ENCODE assay signal across 28 mouse cellular contexts in genomic region chr17:15204524-15204923, GRCm38 (mm10).
DNase-seq lines count a peak whose midpoint lies in the region; ATAC-seq and TF ChIP-seq lines count a peak whose summit lies in the region.
"Had no signal": no experiment of that assay in that cellular context is flagged by ENCODE, and none has a peak within 500 bp of the region (broad histone marks: within the 10 kb centered on the region; RNA-seq: fewer than 3 reads in every experiment).

No protein-coding gene starts in this region.

- intact Hi-C loops in heart, postnatal 14 days (cut with DNase I), result no loop called here

- no peak overlapping the region for H3K4me3 ChIP-seq in forebrain, embryonic 10.5 days
- no peak overlapping the region for H3K4me3 ChIP-seq in forebrain, embryonic 15.5 days
- no peak overlapping the region for H3K4me3 ChIP-seq in heart, embryonic 14.5 days (ENCODE audit: control insufficient read depth in 1 of 2, insufficient read depth in 1 of 2, low read depth in 1 of 2, low read length in 2 of 2)
- no peak overlapping the region for H3K4me3 ChIP-seq in limb, embryonic 14.5 days (replicated peaks; ENCODE audit: low read length)
- no peak overlapping the region for H3K4me3 ChIP-seq in limb, embryonic 10.5 days
- H3K4me3 ChIP-seq in embryonic facial prominence, embryonic 13.5 days, result no peak overlapping the region
- H3K4me3 ChIP-seq: erythroblast, embryonic 14.5 days; forebrain, embryonic 12.5 days; gastrocnemius, adult 2 months; heart, adult 2 months; hindbrain, embryonic 12.5 days; limb, embryonic 15.5 days; lung, embryonic 15.5 days; midbrain, embryonic 10.5 days; midbrain, embryonic 15.5 days had no signal

- peak overlapping the region; percentile 25; the same call in 1 of the 2 replicates for H3K27ac ChIP-seq in forebrain, embryonic 10.5 days
- H3K27ac ChIP-seq in forebrain, embryonic 15.5 days (replicated peaks), result no peak overlapping the region
- no peak overlapping the region for H3K27ac ChIP-seq in heart, embryonic 14.5 days (replicated peaks in 1 of 2; ENCODE audit: control insufficient read depth in 1 of 2, insufficient read depth in 1 of 2, low read depth in 2 of 2, low read length in 2 of 2)
- H3K27ac ChIP-seq in limb, embryonic 14.5 days (replicated peaks; ENCODE audit: low read depth, low read length), result no peak overlapping the region
- H3K27ac ChIP-seq in limb, embryonic 10.5 days, result no peak overlapping the region
- H3K27ac ChIP-seq in embryonic facial prominence, embryonic 13.5 days, result no peak overlapping the region
- H3K27ac ChIP-seq: forebrain, embryonic 12.5 days; gastrocnemius, adult 2 months; heart, adult 2 months; hindbrain, embryonic 12.5 days; kidney, postnatal 0 days; limb, embryonic 15.5 days; liver, embryonic 14.5 days; lung, embryonic 15.5 days; midbrain, embryonic 10.5 days; midbrain, embryonic 15.5 days had no signal

- 65% methylated on average over 1 of the region's 1 CpGs for WGBS in forebrain, embryonic 10.5 days
- 72% methylated on average over 1 of the region's 1 CpGs for WGBS in forebrain, embryonic 15.5 days
- WGBS in heart, embryonic 14.5 days, result 45% methylated on average over 1 of the region's 1 CpGs
- 55% methylated on average over 1 of the region's 1 CpGs for WGBS in limb, embryonic 14.5 days
- 57% methylated on average over 1 of the region's 1 CpGs for WGBS in limb, embryonic 10.5 days
- 52% methylated on average over 1 of the region's 1 CpGs for WGBS in embryonic facial prominence, embryonic 13.5 days

- ATAC-seq in forebrain, embryonic 15.5 days (replicated peaks), result no peak
- ATAC-seq in heart, embryonic 14.5 days (ENCODE audit: insufficient number of reproducible peaks, insufficient read depth, low FRiP score, low read depth), result 0 out of 2 replicates have a peak, but pooled peaks have one; percentile 55
- peak; percentile 18; the same call in 1 of the 2 replicates for ATAC-seq in limb, embryonic 14.5 days (ENCODE audit: low FRiP score, low read depth)
- no peak for ATAC-seq in embryonic facial prominence, embryonic 13.5 days (ENCODE audit: insufficient number of reproducible peaks, insufficient read depth, low FRiP score, low TSS enrichment, low read depth)
- ATAC-seq: CD4-positive, CD25-positive, alpha-beta regulatory T cell, adult 4 months; intestine, embryonic 16.5 days; midbrain, embryonic 15.5 days had no signal

- H3K4me2 ChIP-seq in forebrain, embryonic 15.5 days (replicated peaks), result no peak overlapping the region
- no peak overlapping the region for H3K4me2 ChIP-seq in heart, embryonic 14.5 days (ENCODE audit: low read length)
- no peak overlapping the region for H3K4me2 ChIP-seq in limb, embryonic 14.5 days (replicated peaks; ENCODE audit: low read depth, low read length, severe bottlenecking)
- H3K4me2 ChIP-seq in embryonic facial prominence, embryonic 13.5 days, result peak overlapping the region; percentile 3; the same call in 1 of the 2 replicates
- H3K4me2 ChIP-seq: forebrain, embryonic 12.5 days; hindbrain, embryonic 12.5 days; limb, embryonic 15.5 days; lung, embryonic 15.5 days; midbrain, embryonic 15.5 days had no signal

- peaks cover 9% of the 10 kb centered on the region for H3K27me3 ChIP-seq in forebrain, embryonic 10.5 days (ENCODE audit: poor library complexity, severe bottlenecking)
- H3K27me3 ChIP-seq in forebrain, embryonic 15.5 days, result no peaks in the 10 kb centered on the region
- H3K27me3 ChIP-seq in heart, embryonic 14.5 days (ENCODE audit: control insufficient read depth, insufficient read depth, low read length), result peaks cover 11% of the 10 kb centered on the region
- no peaks in the 10 kb centered on the region for H3K27me3 ChIP-seq in limb, embryonic 14.5 days (ENCODE audit: control insufficient read depth, insufficient read depth, low read length)
- no peaks in the 10 kb centered on the region for H3K27me3 ChIP-seq in limb, embryonic 10.5 days (ENCODE audit: low read depth, poor library complexity, severe bottlenecking)
- no peaks in the 10 kb centered on the region for H3K27me3 ChIP-seq in embryonic facial prominence, embryonic 13.5 days
- H3K27me3 ChIP-seq: forebrain, embryonic 12.5 days; limb, embryonic 15.5 days; lung, embryonic 15.5 days; midbrain, embryonic 15.5 days had no signal

- peaks cover 57% of the 10 kb centered on the region for H3K4me1 ChIP-seq in forebrain, embryonic 10.5 days
- H3K4me1 ChIP-seq in forebrain, embryonic 15.5 days, result peaks cover 27% of the 10 kb centered on the region
- peaks cover 16 to 17% of the 10 kb centered on the region in 2 experiments for H3K4me1 ChIP-seq in heart, embryonic 14.5 days (ENCODE audit: control insufficient read depth in 2 of 2, insufficient read depth in 2 of 2, low read length in 2 of 2)
- peaks cover 13% of the 10 kb centered on the region; the same call in 1 of the 2 replicates for H3K4me1 ChIP-seq in limb, embryonic 14.5 days (ENCODE audit: control insufficient read depth, insufficient read depth, low read length)
- peaks cover 28% of the 10 kb centered on the region for H3K4me1 ChIP-seq in limb, embryonic 10.5 days
- H3K4me1 ChIP-seq in embryonic facial prominence, embryonic 13.5 days, result peaks cover 28% of the 10 kb centered on the region

- H3K9me3 ChIP-seq in forebrain, embryonic 10.5 days, result no peaks in the 10 kb centered on the region
- no peaks in the 10 kb centered on the region for H3K9me3 ChIP-seq in forebrain, embryonic 15.5 days
- no peaks in the 10 kb centered on the region for H3K9me3 ChIP-seq in heart, embryonic 14.5 days (ENCODE audit: control insufficient read depth, low read length)
- H3K9me3 ChIP-seq in limb, embryonic 14.5 days (ENCODE audit: control insufficient read depth, low read length), result no peaks in the 10 kb centered on the region
- H3K9me3 ChIP-seq in limb, embryonic 10.5 days (replicated peaks), result no peaks in the 10 kb centered on the region
- H3K9me3 ChIP-seq in embryonic facial prominence, embryonic 13.5 days, result no peaks in the 10 kb centered on the region
- H3K9me3 ChIP-seq: forebrain, embryonic 12.5 days; hindbrain, embryonic 12.5 days; limb, embryonic 15.5 days; lung, embryonic 15.5 days; midbrain, embryonic 10.5 days; midbrain, embryonic 15.5 days had no signal

- DNase-seq in forebrain, embryonic 10.5 days (ENCODE audit: extremely low spot score, low spot score), result no peak
- no peak for DNase-seq in heart, postnatal 14 days
- DNase-seq in limb, embryonic 14.5 days (ENCODE audit: low spot score), result no peak
- no peak for DNase-seq in limb, embryonic 10.5 days (ENCODE audit: low spot score)
- DNase-seq in gastrocnemius, adult 18-20 months (ENCODE audit: low spot score), result no peak
- DNase-seq: adrenal gland, postnatal 14 days; cerebellum, adult 11 months; cerebellum, adult 9-11 months; gastrocnemius, adult 2 months; gastrocnemius, postnatal 36 days; heart, adult 2 months; kidney, adult 8-10 months; thymus, adult 2 months; thymus, postnatal 36 days had no signal

- no peak overlapping the region for H3K9ac ChIP-seq in forebrain, embryonic 15.5 days (replicated peaks)
- no peak overlapping the region for H3K9ac ChIP-seq in heart, embryonic 14.5 days (ENCODE audit: low read length)
- H3K9ac ChIP-seq in limb, embryonic 14.5 days (ENCODE audit: low read depth, low read length, severe bottlenecking), result no peak overlapping the region
- no peak overlapping the region for H3K9ac ChIP-seq in embryonic facial prominence, embryonic 13.5 days
- H3K9ac ChIP-seq: forebrain, embryonic 12.5 days; hindbrain, embryonic 12.5 days; limb, embryonic 15.5 days; liver, embryonic 14.5 days; lung, embryonic 15.5 days; midbrain, embryonic 15.5 days had no signal

- TF ChIP-seq POLR2A in limb, embryonic 14.5 days (IDR thresholded peaks at IDR 0.05; ENCODE audit: borderline replicate concordance, extremely low read depth, insufficient read depth, insufficient read length), result no peak

- no peaks in the 10 kb centered on the region for H3K36me3 ChIP-seq in forebrain, embryonic 10.5 days (replicated peaks)
- no peaks in the 10 kb centered on the region for H3K36me3 ChIP-seq in forebrain, embryonic 15.5 days
- no peaks in the 10 kb centered on the region for H3K36me3 ChIP-seq in heart, embryonic 14.5 days (ENCODE audit: control insufficient read depth, insufficient read depth, low read length)
- no peaks in the 10 kb centered on the region for H3K36me3 ChIP-seq in limb, embryonic 14.5 days (ENCODE audit: control insufficient read depth, insufficient read depth, low read length)
- H3K36me3 ChIP-seq in limb, embryonic 10.5 days, result no peaks in the 10 kb centered on the region
- H3K36me3 ChIP-seq in embryonic facial prominence, embryonic 13.5 days, result no peaks in the 10 kb centered on the region
- H3K36me3 ChIP-seq: forebrain, embryonic 12.5 days; hindbrain, embryonic 12.5 days; limb, embryonic 15.5 days; lung, embryonic 15.5 days; midbrain, embryonic 10.5 days; midbrain, embryonic 15.5 days had no signal

Comparison
In these comparisons a context has a peak if more than half of its experiments do, and no peak if none do; other contexts are left out.
1. ATAC-seq: peak in heart, embryonic 14.5 days (single experiment) and limb, embryonic 14.5 days (single experiment); none in forebrain, embryonic 15.5 days (single experiment) and embryonic facial prominence, embryonic 13.5 days (single experiment).